10 mouse cellular contexts compared by ENCODE assay signal in the genomic region with DNA sequence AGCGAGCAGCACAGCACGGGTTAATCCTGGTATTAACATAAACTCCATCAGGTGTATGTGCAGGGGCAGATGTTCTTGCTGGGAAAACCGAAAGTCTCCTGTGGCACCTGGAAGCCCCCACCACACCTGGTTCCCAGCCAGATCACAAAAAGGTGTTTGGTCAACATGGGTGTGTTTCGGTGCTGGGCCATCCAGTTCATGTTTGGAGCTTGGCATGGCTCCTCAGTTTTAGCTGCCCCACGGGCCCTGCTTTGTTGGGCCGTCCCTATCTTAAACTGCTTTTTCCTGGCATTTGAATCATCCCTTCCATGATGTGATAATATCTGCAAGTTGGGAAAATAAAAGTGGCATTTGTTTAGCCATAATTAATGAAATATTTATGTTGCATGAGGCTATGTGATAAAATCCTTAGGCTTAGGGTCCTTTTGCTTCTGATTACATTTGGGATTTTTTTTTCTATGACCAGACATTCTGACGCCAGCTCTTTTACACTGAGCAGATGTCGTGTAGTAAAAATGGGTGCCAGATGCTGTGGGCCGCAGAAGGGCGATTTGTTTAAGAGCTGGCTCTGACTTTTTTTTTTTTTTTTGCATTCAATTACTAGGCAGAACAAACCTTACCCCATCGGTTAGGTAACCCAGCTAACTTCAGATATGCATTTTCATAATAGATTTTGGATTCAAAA. TPM values are rescaled to one million over a fixed set of nuclear protein-coding genes. Genes with fewer than 3 reads are reported as not detected.
DNase-seq lines count a peak whose midpoint lies in the region; ATAC-seq and TF ChIP-seq lines count a peak whose summit lies in the region.
"Had no signal": no experiment of that assay in that cellular context is flagged by ENCODE, and none has a peak within 500 bp of the region (broad histone marks: within the 10 kb centered on the region; RNA-seq: fewer than 3 reads in every experiment).

No protein-coding gene starts in this region.

- no peak for ATAC-seq in kidney, postnatal 0 days (replicated peaks; ENCODE audit: low FRiP score, low read depth)
- peak; percentile 31; the same call in 1 of the 2 replicates for ATAC-seq in forebrain, embryonic 12.5 days (ENCODE audit: low FRiP score)
- ATAC-seq in limb, embryonic 15.5 days (ENCODE audit: insufficient number of reproducible peaks, low FRiP score, low TSS enrichment, low read depth), result no peak
- ATAC-seq in neural tube, embryonic 13.5 days (ENCODE audit: low read depth), result peak; percentile 61; the same call in 1 of the 2 replicates
- no peak for ATAC-seq in megakaryocyte, adult 5-6 weeks (ENCODE audit: poor library complexity, severe bottlenecking)

- no peak overlapping the region for H3K4me3 ChIP-seq in kidney, postnatal 0 days (replicated peaks; ENCODE audit: low read depth, low read length)
- no peak overlapping the region for H3K4me3 ChIP-seq in forebrain, embryonic 12.5 days (replicated peaks)
- no peak overlapping the region for H3K4me3 ChIP-seq in limb, embryonic 15.5 days
- H3K4me3 ChIP-seq in neural tube, embryonic 13.5 days, result no peak overlapping the region

- peak overlapping the region; percentile 42; the same call in 1 of the 2 replicates for H3K27ac ChIP-seq in kidney, postnatal 0 days
- H3K27ac ChIP-seq in forebrain, embryonic 12.5 days, result peak overlapping the region; percentile 77
- 0 out of 2 replicates have a peak overlapping the region, but pooled peaks have one; percentile 5 for H3K27ac ChIP-seq in limb, embryonic 15.5 days
- H3K27ac ChIP-seq in neural tube, embryonic 13.5 days (replicated peaks), result peak overlapping the region; percentile 82

- 31% methylated on average over 11 of the region's 11 CpGs for WGBS in kidney, postnatal 0 days
- WGBS in forebrain, embryonic 12.5 days, result 25% methylated on average over 11 of the region's 11 CpGs
- WGBS in limb, embryonic 15.5 days, result 8% methylated on average over 11 of the region's 11 CpGs
- 22% methylated on average over 11 of the region's 11 CpGs for WGBS in neural tube, embryonic 13.5 days

- H3K36me3 ChIP-seq in kidney, postnatal 0 days (ENCODE audit: insufficient read depth, low read length), result no peaks in the 10 kb centered on the region
- no peaks in the 10 kb centered on the region for H3K36me3 ChIP-seq in forebrain, embryonic 12.5 days (replicated peaks)
- H3K36me3 ChIP-seq in limb, embryonic 15.5 days, result no peaks in the 10 kb centered on the region
- no peaks in the 10 kb centered on the region for H3K36me3 ChIP-seq in neural tube, embryonic 13.5 days

- H3K4me1 ChIP-seq in kidney, postnatal 0 days (replicated peaks; ENCODE audit: insufficient read depth, low read length), result peaks cover 5% of the 10 kb centered on the region
- H3K4me1 ChIP-seq in forebrain, embryonic 12.5 days, result peaks cover 36% of the 10 kb centered on the region
- peaks cover 34% of the 10 kb centered on the region for H3K4me1 ChIP-seq in limb, embryonic 15.5 days
- H3K4me1 ChIP-seq in neural tube, embryonic 13.5 days (replicated peaks), result peaks cover 38% of the 10 kb centered on the region

- H3K4me2 ChIP-seq in kidney, postnatal 0 days (ENCODE audit: low read length), result no peak overlapping the region
- H3K4me2 ChIP-seq in forebrain, embryonic 12.5 days, result peak overlapping the region; percentile 15; the same call in 1 of the 2 replicates
- no peak overlapping the region; the same call in 1 of the 2 replicates for H3K4me2 ChIP-seq in limb, embryonic 15.5 days
- peak overlapping the region; percentile 21 for H3K4me2 ChIP-seq in neural tube, embryonic 13.5 days

- TF ChIP-seq CTCF in kidney, postnatal 0 days (IDR thresholded peaks at IDR 0.05; ENCODE audit: low read depth), result no peak

- no peaks in the 10 kb centered on the region for H3K9me3 ChIP-seq in kidney, postnatal 0 days (replicated peaks; ENCODE audit: low read length)
- H3K9me3 ChIP-seq in forebrain, embryonic 12.5 days, result no peaks in the 10 kb centered on the region
- H3K9me3 ChIP-seq in limb, embryonic 15.5 days, result no peaks in the 10 kb centered on the region
- H3K9me3 ChIP-seq in neural tube, embryonic 13.5 days, result no peaks in the 10 kb centered on the region

- DNase-seq in kidney, postnatal 0 days (ENCODE audit: low spot score), result no peak
- no peak for DNase-seq in kidney, adult 9 months
- DNase-seq in frontal cortex, postnatal 25 days (ENCODE audit: low spot score in 2 of 2), result no peak
- DNase-seq in adrenal gland, adult 2 months, result no peak
- DNase-seq: kidney, postnatal 25 days had no signal

- no peak overlapping the region for H3K9ac ChIP-seq in kidney, postnatal 0 days (ENCODE audit: low read depth, low read length)
- no peak overlapping the region for H3K9ac ChIP-seq in forebrain, embryonic 12.5 days
- no peak overlapping the region for H3K9ac ChIP-seq in limb, embryonic 15.5 days
- H3K9ac ChIP-seq in neural tube, embryonic 13.5 days, result no peak overlapping the region

- no peaks in the 10 kb centered on the region for H3K27me3 ChIP-seq in kidney, postnatal 0 days (ENCODE audit: insufficient read depth, low read length)
- H3K27me3 ChIP-seq in forebrain, embryonic 12.5 days, result peaks cover 25% of the 10 kb centered on the region
- no peaks in the 10 kb centered on the region for H3K27me3 ChIP-seq in limb, embryonic 15.5 days
- no peaks in the 10 kb centered on the region for H3K27me3 ChIP-seq in neural tube, embryonic 13.5 days

RNA-seq across cellular contexts. Expression of a gene that starts 36.9 kb away (rescaled TPM):
- polyA plus RNA-seq in kidney, postnatal 0 days (2015; fragmentation: Nextera tagmentation; extraction: Ambion mirVana), result 80.2 and 93.0 TPM in 2 replicates
- 51.9 and 54.6 TPM in 2 replicates for polyA plus RNA-seq in forebrain, embryonic 12.5 days (2016; fragmentation: Nextera tagmentation; extraction: Ambion mirVana)
- 89.9 and 95.9 TPM in 2 replicates for polyA plus RNA-seq in limb, embryonic 15.5 days (2015; fragmentation: Nextera tagmentation; extraction: Ambion mirVana)
- 26.2 and 31.7 TPM in 2 replicates for polyA plus RNA-seq in neural tube, embryonic 13.5 days (2015; fragmentation: Nextera tagmentation; extraction: Ambion mirVana)
- total RNA-seq in adrenal gland, adult 2 months (2021), result 10 to 100 TPM; 87.9 to 93.4 TPM
- 20.0 and 32.7 TPM in 2 replicates for polyA plus RNA-seq in adrenal gland, adult 2 months (2012; rRNA removed)
- not detected in 2 replicates for total RNA-seq in megakaryocyte, adult 5-6 weeks (2015)
- not detected in 2 replicates for total RNA-seq in megakaryocyte, adult 5-6 weeks (2017)
- total RNA-seq: neutrophil, adult 5-6 weeks had no signal

Comparison
In these comparisons a context has a peak if more than half of its experiments do, and no peak if none do; other contexts are left out.
1. ATAC-seq: peak in forebrain, embryonic 12.5 days (single experiment) and neural tube, embryonic 13.5 days (single experiment); none in kidney, postnatal 0 days (single experiment), limb, embryonic 15.5 days (single experiment) and megakaryocyte, adult 5-6 weeks (single experiment).
2. H3K27ac ChIP-seq: peak in every context shown above with its lines; median percentile 82 in neural tube, embryonic 13.5 days; 77 in forebrain, embryonic 12.5 days; 42 in kidney, postnatal 0 days; 5 in limb, embryonic 15.5 days.
3. H3K4me2 ChIP-seq: peak in forebrain, embryonic 12.5 days (single experiment) and neural tube, embryonic 13.5 days (single experiment); none in kidney, postnatal 0 days (single experiment) and limb, embryonic 15.5 days (single experiment).